Mouse (Mus musculus) megakaryocyte progenitor cell, adult 5-6 weeks (primary cell): ENCODE results near the gene Vmn1r239-ps. TPM values are rescaled to one million over a fixed set of nuclear protein-coding genes. Genes with fewer than 3 reads are reported as not detected.
"Not testable (repeated sequence)": the region's sequence is repeated elsewhere in the genome, so short reads cannot be mapped to it uniquely, and the experiment has no call there.

Experiments
- ATAC-seq: replicated peaks from 2 replicates; pipeline ENCODE4 v1.8.0; 2016; ENCODE audit warnings: mild to moderate bottlenecking, moderate TSS enrichment, inconsistent platforms; ENCODE audit not compliant: poor library complexity
- total RNA-seq, 2 experiments: library from RNA; stranded (forward) in 1 of 2; stranded (reverse) in 1 of 2; fragments of 157-497, 149-512 nt in 1 of 2; fragments of 200-1000 nt in 1 of 2; gene quantifications; 2 replicates each; pipeline versions ENCODE4 v1.2.3 to v1.2.4; 2015 to 2017

Gene Vmn1r239-ps
- total RNA-seq (2015) (not detected in 2 replicates), total RNA-seq (2017) (not detected in 2 replicates)

GRCm38 (mm10) chrX:147453610-147454009 lies at the start of gene Vmn1r239-ps:
Gene Vmn1r239-ps (minus strand): TSS chrX:147453710.
- ATAC-seq = not testable (repeated sequence)

- ATAC-seq = no peak
Measured at GRCm38 (mm10) chrX:147489551-147489950, 36.0 kb upstream of the Vmn1r239-ps start.

- ATAC-seq = no peak
Measured at GRCm38 (mm10) chrX:147443386-147443785, 10.1 kb downstream of the Vmn1r239-ps start.

GRCm38 (mm10) chrX:147435400-147435799 lies 18.1 kb downstream of the Vmn1r239-ps start:
- ATAC-seq = no peak

GRCm38 (mm10) chrX:147429753-147430152 lies 23.8 kb downstream of the Vmn1r239-ps start:
- no peak for ATAC-seq

GRCm38 (mm10) chrX:147429129-147429528 lies 24.4 kb downstream of the Vmn1r239-ps start, which contains the start of gene Il13ra2:
Gene Il13ra2 (minus strand): TSS chrX:147429192.
- no peak for ATAC-seq

Other genes with a start within 250 kb of the Vmn1r239-ps start
- gene Il13ra2, start 24.5 kb downstream of the Vmn1r239-ps start, total RNA-seq (2015) = not detected in 2 replicates
- gene Il13ra2, start 24.5 kb downstream of the Vmn1r239-ps start, total RNA-seq (2017) = not detected in 2 replicates
- gene Lrch2, start 100.4 kb upstream of the Vmn1r239-ps start, total RNA-seq (2015) = 0.37 and 0.89 TPM in 2 replicates
- 0.12 and 0.34 TPM in 2 replicates for gene Lrch2, start 100.4 kb upstream of the Vmn1r239-ps start, total RNA-seq (2017)